Mouse (Mus musculus): ENCODE measurements around the gene Sumo1. TPM values are rescaled to one million over a fixed set of nuclear protein-coding genes. Genes with fewer than 3 reads are reported as not detected.
"Not testable (repeated sequence)": the region's sequence is repeated elsewhere in the genome, so short reads cannot be mapped to it uniquely, and the experiment has no call there.

Gene Sumo1
- total RNA-seq, 4 experiments from 2014 or later = 59.4 to 67.8 (median 61.6) TPM

- no peak for DNase-seq (ENCODE audit: low spot score in 2 of 2)
Observed at GRCm38 (mm10) chr1:59636349-59636748, 34.3 kb downstream of the Sumo1 start.

- DNase-seq (ENCODE audit: low spot score in 2 of 2) = no peak
Observed at GRCm38 (mm10) chr1:59633056-59633455, 37.6 kb downstream of the Sumo1 start.

- DNase-seq (ENCODE audit: low spot score in 2 of 2) = no peak
Observed at GRCm38 (mm10) chr1:59631986-59632659, 38.5 kb downstream of the Sumo1 start.

- DNase-seq (ENCODE audit: low spot score in 2 of 2) = not testable (repeated sequence)
Observed at GRCm38 (mm10) chr1:59630356-59630755, 40.3 kb downstream of the Sumo1 start.

GRCm38 (mm10) chr1:59629194-59629593, 41.4 kb downstream of the Sumo1 start:
- DNase-seq (ENCODE audit: low spot score in 2 of 2) = no peak

GRCm38 (mm10) chr1:59625410-59625809, 45.2 kb downstream of the Sumo1 start:
- DNase-seq (ENCODE audit: low spot score in 2 of 2) = no peak

GRCm38 (mm10) chr1:59623325-59624017, 47.2 kb downstream of the Sumo1 start:
- DNase-seq (ENCODE audit: low spot score in 2 of 2) = peak; percentile 31 to 37

GRCm38 (mm10) chr1:59619201-59619600, 51.4 kb downstream of the Sumo1 start:
- DNase-seq (ENCODE audit: low spot score in 2 of 2) = no peak

GRCm38 (mm10) chr1:59615021-59615420, 55.6 kb downstream of the Sumo1 start:
- DNase-seq (ENCODE audit: low spot score in 2 of 2) = no peak

GRCm38 (mm10) chr1:59613795-59614194, 56.8 kb downstream of the Sumo1 start:
- peak; percentile 17 to 20 for DNase-seq (ENCODE audit: low spot score in 2 of 2)

GRCm38 (mm10) chr1:59610929-59611328, 59.7 kb downstream of the Sumo1 start:
- DNase-seq (ENCODE audit: low spot score in 2 of 2) = no peak

GRCm38 (mm10) chr1:59609896-59610295, 60.7 kb downstream of the Sumo1 start:
- DNase-seq (ENCODE audit: low spot score in 2 of 2) = peak in 1 of 2 experiments; percentile 42

- no peak for DNase-seq (ENCODE audit: low spot score in 2 of 2)
Observed at GRCm38 (mm10) chr1:59609458-59609857, 61.2 kb downstream of the Sumo1 start.

- no peak for DNase-seq (ENCODE audit: low spot score in 2 of 2)
Observed at GRCm38 (mm10) chr1:59608920-59609319, 61.7 kb downstream of the Sumo1 start.

- no peak for DNase-seq (ENCODE audit: low spot score in 2 of 2)
Observed at GRCm38 (mm10) chr1:59608125-59608762, 62.4 kb downstream of the Sumo1 start.

- no peak for DNase-seq (ENCODE audit: low spot score in 2 of 2)
Observed at GRCm38 (mm10) chr1:59607071-59607470, 63.6 kb downstream of the Sumo1 start.

GRCm38 (mm10) chr1:59606479-59606878, 64.2 kb downstream of the Sumo1 start:
- DNase-seq (ENCODE audit: low spot score in 2 of 2) = no peak

- DNase-seq (ENCODE audit: low spot score in 2 of 2) = no peak
Observed at GRCm38 (mm10) chr1:59603893-59604292, 66.7 kb downstream of the Sumo1 start.

GRCm38 (mm10) chr1:59603417-59603712, 67.3 kb downstream of the Sumo1 start:
- DNase-seq (ENCODE audit: low spot score in 2 of 2) = no peak

- DNase-seq (ENCODE audit: low spot score in 2 of 2) = no peak
Observed at GRCm38 (mm10) chr1:59602531-59603416, 67.9 kb downstream of the Sumo1 start.

- no peak for DNase-seq (ENCODE audit: low spot score in 2 of 2)
Observed at GRCm38 (mm10) chr1:59595609-59596008, 75.0 kb downstream of the Sumo1 start.

All from gastrocnemius, adult 8-10 months (tissue).